Mouse (Mus musculus): ENCODE measurements around the gene Nectin2. TPM values are rescaled to one million over a fixed set of nuclear protein-coding genes. Genes with fewer than 3 reads are reported as not detected.
A peak's percentile ranks its signal among the peaks of the same experiment; 100 is the strongest.

Gene Nectin2
- total and polyA plus RNA-seq, 3 experiments, result 76.9 to 138 (median 98.1) TPM

GRCm38 (mm10) chr7:19745971-19746370, 4.3 kb downstream of the Nectin2 start:
- no peak for DNase-seq

GRCm38 (mm10) chr7:19744590-19745385, 5.5 kb downstream of the Nectin2 start:
- DNase-seq, result peak; percentile 85

- DNase-seq, result no peak
Observed at GRCm38 (mm10) chr7:19743791-19744190, 6.5 kb downstream of the Nectin2 start.

GRCm38 (mm10) chr7:19742468-19742867, 7.8 kb downstream of the Nectin2 start:
- DNase-seq, result no peak

- peak; percentile 50 for DNase-seq
Observed at GRCm38 (mm10) chr7:19741329-19742031, 8.8 kb downstream of the Nectin2 start.

GRCm38 (mm10) chr7:19740269-19740668, 10.0 kb downstream of the Nectin2 start:
- no peak for DNase-seq

DNA sequence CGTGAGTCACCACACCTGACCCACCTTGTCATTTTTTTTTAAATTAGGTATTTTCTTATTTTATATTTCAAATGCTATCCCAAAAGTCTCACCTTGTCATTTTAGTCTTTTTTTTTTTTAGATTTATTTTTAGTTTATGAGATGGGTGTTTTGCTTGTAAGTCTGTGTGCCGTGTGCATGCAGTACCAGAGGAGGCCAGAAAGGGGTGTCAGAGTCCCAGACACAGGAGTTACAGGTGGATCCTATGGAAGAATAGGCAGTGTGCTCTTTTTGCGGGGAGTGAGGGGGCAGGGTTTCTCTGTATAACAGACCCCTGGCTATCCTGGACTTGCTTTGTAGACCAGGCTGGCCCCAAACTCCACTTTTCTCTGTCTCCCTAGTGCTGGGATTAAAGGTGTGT, 11.5 kb downstream of the Nectin2 start:
- no peak for DNase-seq

DNA sequence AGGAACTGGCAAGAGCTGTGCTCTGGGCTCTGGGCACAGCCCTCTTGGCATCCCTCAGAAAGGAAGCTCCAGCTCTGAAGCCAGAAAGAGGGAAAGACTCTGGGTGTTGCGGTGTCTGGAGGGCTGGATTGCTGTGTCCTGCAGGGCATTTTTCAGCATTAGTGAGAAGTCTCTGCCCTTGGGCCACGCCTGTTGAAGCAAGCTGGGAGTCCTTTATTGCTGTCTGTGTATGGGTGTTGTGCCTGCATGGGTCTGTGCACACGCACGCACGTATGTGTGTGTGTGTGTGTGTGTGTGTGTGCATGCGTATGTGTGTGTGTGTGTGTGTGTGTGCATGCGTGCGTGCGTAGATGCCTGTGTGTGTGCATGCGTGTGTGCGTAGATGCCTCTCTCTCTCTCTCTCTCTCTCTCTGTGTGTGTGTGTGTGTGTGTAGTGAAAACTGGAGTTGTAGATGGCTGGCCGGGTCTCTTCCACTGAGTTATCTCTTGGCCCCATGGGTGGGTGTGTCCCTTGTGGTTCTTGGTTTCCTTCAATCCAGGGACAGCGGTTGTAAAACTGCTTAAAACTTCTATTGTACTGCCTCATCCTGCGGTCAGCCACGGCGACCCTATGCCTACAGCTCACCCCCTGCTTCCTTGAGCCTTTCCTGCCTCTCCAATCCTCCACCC, 13.8 kb downstream of the Nectin2 start:
- no peak for DNase-seq

DNA sequence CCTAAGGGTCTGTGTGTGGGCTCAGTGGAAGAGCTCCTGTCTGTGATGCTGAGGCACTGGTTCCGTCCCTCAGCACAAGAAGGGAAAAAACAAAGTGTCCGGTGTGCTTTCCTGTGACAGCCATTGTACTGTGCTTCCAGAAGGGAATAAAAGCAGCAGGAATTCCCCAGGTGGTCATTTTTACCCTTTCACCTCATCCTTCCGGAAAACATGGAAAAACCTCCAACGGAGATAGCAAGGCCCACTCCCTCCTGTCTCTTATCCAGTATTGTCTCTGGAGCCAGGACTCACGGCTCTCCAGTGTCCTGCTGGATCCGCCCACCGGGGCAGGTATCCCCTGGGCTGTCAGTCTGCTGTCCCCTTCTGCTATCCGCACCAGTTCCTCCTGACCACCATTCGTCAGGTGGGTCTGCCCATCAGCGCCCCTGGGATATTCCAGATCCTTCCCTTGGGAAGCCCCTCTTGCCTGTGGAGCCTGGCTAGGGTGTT, 16.1 kb downstream of the Nectin2 start:
- no peak for DNase-seq

DNA sequence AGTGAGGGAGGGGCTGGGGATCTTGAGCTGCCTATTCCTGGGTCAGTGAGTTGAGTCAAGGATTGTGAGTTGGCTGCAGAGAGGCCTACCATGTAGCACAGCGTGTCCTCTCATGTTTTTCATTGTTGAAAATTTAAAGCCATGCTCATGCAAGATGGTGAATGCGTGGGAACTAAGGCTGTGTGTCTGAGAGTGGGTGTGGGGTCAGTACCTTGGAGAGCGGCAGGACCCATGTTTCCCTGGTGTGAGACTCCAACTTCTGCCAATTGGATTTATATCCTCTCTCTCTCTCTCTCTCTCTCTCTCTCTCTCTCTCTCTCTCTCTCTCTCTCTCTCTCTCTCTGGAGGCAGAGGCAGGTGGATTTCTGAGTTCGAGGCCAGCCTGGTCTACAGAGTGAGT, 23.7 kb downstream of the Nectin2 start:
- DNase-seq, result no peak

DNA sequence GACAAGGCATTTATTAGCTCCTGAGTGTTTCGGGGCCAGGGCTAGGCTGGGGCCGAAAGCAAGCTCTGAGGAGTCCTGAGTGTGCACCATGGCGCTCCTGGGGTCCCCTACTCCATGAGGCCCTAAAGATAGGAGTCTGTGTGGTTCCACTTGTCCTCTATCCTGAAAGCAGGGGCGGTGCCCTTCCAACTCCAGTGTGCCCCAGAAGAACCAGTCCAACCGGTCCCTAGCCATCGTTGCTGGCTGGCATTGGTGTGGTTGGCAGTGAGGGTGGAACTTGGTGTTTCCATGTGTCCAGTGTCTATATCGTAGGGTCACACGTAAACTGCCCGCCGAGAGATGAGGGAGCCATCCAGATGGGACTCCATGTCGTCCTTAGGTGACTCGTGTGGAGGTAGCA, 26.1 kb downstream of the Nectin2 start:
- DNase-seq, result no peak

GRCm38 (mm10) chr7:19722754-19723195, 27.5 kb downstream of the Nectin2 start:
- peak; percentile 81 for DNase-seq

GRCm38 (mm10) chr7:19719200-19719599, 31.1 kb downstream of the Nectin2 start:
- no peak for DNase-seq

DNA sequence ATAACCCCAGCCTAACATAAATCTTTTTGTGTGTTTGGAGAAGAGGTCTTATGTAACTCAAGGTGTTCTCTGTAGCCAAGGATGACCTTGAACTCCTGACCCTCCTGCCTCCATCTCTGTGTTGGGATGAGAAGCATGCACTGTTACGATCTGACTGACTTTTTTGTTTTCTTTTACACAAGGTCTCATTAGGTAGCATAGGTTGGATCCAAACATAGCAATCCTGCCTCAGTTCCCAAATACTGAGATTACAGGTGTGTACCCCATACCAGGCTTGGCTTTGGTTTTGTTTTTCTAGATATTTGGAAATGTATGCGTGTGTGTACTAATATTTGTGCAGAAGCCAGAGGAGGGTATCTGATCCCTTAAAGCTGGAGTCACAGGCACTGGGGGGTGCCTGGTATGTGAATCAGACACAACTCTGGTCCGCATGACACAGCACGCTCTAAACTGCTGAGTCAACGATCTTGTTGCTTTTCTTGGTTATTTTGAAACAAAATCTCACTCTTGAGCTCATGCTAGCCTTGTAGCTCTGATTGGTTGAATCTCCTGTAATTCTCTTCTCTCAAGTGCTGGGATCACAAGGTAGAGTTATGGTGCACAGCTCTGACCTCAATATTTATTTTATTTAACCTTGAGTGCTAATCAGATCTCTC, 31.9 kb downstream of the Nectin2 start:
- no peak for DNase-seq

DNA sequence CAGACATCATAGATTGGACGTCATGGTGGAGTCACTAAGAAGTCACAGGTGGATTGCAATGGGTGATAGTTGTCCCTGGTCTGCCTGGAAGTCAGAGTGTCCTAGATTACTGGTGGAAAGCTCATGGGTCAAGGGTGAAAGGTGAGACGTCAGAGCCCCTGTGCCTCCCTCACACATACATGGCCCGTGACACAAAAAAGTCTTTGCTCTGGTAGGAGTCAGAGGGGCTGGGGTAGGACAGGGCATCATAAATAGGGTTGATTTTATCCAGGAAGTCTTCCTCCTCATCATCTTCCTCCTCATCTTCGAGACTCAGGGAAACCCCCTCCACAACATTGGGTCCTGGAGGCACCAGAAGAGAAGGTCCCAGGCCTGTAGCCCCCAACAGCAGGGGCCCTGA, 32.9 kb downstream of the Nectin2 start:
- no peak for DNase-seq

DNA sequence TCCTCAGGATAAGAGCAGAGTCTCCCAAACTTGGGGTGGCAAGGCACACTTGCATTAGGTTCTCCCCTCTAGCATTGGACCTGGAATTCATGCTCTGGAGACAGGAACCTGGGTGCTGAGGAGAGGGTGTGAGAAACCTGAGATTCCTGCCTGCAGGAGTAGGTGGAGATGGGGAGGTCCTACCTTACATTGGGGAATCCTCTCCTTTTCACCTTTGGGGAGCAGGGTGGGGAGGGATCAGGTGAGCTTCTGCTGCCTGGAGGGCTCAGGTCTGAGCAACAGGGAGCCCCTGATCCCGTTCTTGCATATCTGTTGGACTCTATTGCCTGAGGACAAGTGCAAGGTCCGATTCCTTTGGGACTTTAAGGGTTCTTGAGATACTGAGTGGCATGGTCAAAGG, 33.5 kb downstream of the Nectin2 start:
- DNase-seq, result no peak

- DNase-seq, result no peak
Observed at GRCm38 (mm10) chr7:19716055-19716682, 34.1 kb downstream of the Nectin2 start.

DNA sequence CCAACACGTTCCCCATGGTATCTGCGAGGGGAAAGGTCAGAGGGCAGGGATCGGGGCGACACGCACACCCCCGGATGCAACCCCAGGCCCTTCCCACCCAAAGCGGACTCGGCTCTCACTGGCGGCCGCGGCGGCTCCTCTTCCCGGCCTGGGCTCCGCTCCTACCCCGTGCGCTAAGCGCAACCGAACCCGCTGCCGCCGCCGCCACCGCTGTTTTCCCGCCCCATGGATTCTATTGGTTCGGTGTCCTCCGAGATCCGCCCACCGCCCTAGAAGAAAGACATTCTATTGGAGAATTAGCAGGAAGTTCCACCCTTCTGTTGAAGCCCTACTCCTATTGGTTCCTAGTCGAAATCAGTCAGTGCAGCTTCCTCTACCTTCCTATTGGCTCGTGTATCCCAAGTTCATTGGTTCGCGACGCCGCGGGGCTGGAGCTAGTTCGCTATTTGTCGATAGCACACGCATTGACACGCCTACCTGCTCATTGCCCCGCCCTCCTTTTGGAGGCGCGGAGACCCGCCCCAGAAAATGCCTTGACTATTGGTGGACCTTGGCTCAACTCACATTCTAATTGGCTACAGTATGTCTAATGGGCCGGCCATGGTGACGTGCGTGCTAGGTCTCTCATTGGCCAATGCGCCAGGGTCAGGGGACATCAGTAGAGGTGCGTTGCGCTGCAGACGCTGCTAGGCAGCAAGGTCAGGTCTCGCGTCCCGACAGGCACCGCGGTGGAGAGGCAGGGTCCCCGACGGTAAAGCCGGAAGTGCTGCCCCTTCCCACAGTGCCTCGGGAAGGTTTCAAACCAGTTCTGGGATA, 34.8 kb downstream of the Nectin2 start, which contains the start of gene Tomm40:
Gene Tomm40, minus strand, starts transcription at position 200 of the 816 bp plus-strand sequence.
- DNase-seq, result peak; percentile 99

- DNase-seq, result no peak
Observed at GRCm38 (mm10) chr7:19714836-19715235, 35.4 kb downstream of the Nectin2 start.

DNA sequence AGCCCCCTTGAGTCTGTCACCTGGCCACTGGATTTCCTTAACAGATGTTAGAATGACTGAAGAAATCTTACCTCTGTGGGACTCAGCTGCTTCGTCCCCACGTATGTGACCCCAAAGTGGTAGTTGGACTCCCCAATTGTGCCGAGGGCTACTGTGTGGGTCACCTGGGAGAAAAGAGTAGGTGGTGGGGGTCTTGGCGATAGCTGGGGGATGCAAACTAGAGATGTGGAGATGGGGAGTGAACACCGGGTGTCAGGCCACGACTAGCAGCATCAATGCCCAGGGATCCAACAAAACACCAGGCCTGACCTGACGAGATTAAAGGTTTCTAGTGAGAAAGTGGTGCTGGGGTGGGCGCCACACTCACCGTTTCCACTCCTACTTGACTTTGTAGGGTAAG, 36.7 kb downstream of the Nectin2 start:
- DNase-seq, result no peak

DNA sequence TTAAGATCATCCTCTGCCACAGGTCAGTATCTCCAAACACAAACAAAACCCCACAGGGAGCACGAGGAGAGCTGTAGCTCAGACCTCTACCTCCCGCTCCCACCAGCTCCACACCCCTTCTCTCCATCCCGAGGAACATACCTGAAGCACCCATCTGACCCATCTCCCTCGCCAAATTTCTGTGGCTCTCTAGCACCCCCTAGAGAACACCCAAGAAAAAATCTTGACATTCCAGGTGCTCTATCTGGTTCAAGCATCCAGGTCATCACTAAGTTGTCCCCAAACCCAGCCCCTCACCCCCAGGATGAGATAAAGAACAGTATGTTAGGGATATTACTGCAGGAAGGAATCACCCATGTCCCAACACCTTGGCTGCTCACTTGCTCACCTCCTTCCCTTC, 37.1 kb downstream of the Nectin2 start:
- DNase-seq, result no peak
